14 mouse cellular contexts compared by ENCODE assay signal in genomic region chr4:130815860-130816259, GRCm38 (mm10). TPM values are rescaled to one million over a fixed set of nuclear protein-coding genes. Genes with fewer than 3 reads are reported as not detected.
DNase-seq lines count a peak whose midpoint lies in the region; ATAC-seq and TF ChIP-seq lines count a peak whose summit lies in the region.
"Had no signal": no experiment of that assay in that cellular context is flagged by ENCODE, and none has a peak within 500 bp of the region (broad histone marks: within the 10 kb centered on the region; RNA-seq: fewer than 3 reads in every experiment).

No protein-coding gene starts in this region.

- H3K27me3 ChIP-seq in lung, postnatal 0 days (replicated peaks; ENCODE audit: insufficient read depth, low read length), result no peaks in the 10 kb centered on the region
- H3K27me3 ChIP-seq in forebrain, embryonic 16.5 days (replicated peaks; ENCODE audit: control insufficient read depth, insufficient read depth, low read length), result no peaks in the 10 kb centered on the region
- no peaks in the 10 kb centered on the region for H3K27me3 ChIP-seq in hindbrain, embryonic 16.5 days (replicated peaks; ENCODE audit: control insufficient read depth, insufficient read depth, low read length)
- H3K27me3 ChIP-seq: intestine, embryonic 15.5 days had no signal

- no peak for TF ChIP-seq CTCF in lung, postnatal 0 days (IDR thresholded peaks at IDR 0.05)

- no peaks in the 10 kb centered on the region for H3K36me3 ChIP-seq in lung, postnatal 0 days (ENCODE audit: insufficient read depth, low read length)
- H3K36me3 ChIP-seq in forebrain, embryonic 16.5 days (ENCODE audit: control insufficient read depth, insufficient read depth), result 0 out of 2 replicates have a peak, but pooled peaks cover 3% of the 10 kb centered on the region
- H3K36me3 ChIP-seq in hindbrain, embryonic 16.5 days (ENCODE audit: control insufficient read depth, insufficient read depth, low read length), result peaks cover 10% of the 10 kb centered on the region
- H3K36me3 ChIP-seq: intestine, embryonic 15.5 days; liver, embryonic 12.5 days had no signal

- ATAC-seq in lung, postnatal 0 days, result no peak
- no peak for ATAC-seq in forebrain, embryonic 16.5 days
- ATAC-seq in hindbrain, embryonic 16.5 days, result no peak
- ATAC-seq: CD4-positive, CD25-positive, alpha-beta regulatory T cell, adult 4 months; intestine, embryonic 15.5 days; liver, embryonic 12.5 days had no signal

- H3K9ac ChIP-seq in lung, postnatal 0 days (replicated peaks; ENCODE audit: low read depth), result no peak overlapping the region
- H3K9ac ChIP-seq in forebrain, embryonic 16.5 days (replicated peaks; ENCODE audit: low read depth, low read length), result no peak overlapping the region
- H3K9ac ChIP-seq in hindbrain, embryonic 16.5 days (ENCODE audit: low read depth, low read length), result no peak overlapping the region
- H3K9ac ChIP-seq: intestine, embryonic 15.5 days; liver, embryonic 12.5 days had no signal

- no peak overlapping the region for H3K4me2 ChIP-seq in lung, postnatal 0 days (replicated peaks; ENCODE audit: low read depth, low read length)
- no peak overlapping the region for H3K4me2 ChIP-seq in forebrain, embryonic 16.5 days (ENCODE audit: low read length)
- no peak overlapping the region for H3K4me2 ChIP-seq in hindbrain, embryonic 16.5 days (ENCODE audit: low read length)
- H3K4me2 ChIP-seq: intestine, embryonic 15.5 days; liver, embryonic 12.5 days had no signal

- TF ChIP-seq EP300 in lung, postnatal 0 days (IDR thresholded peaks at IDR 0.05), result no peak

- 71% methylated on average over 8 of the region's 8 CpGs for WGBS in lung, postnatal 0 days
- 69% methylated on average over 8 of the region's 8 CpGs for WGBS in forebrain, embryonic 16.5 days
- WGBS in hindbrain, embryonic 16.5 days, result 70% methylated on average over 8 of the region's 8 CpGs

- peak; percentile 30 for DNase-seq in gastrocnemius, adult 18-20 months (ENCODE audit: low spot score)
- DNase-seq in gastrocnemius, postnatal 4 days (ENCODE audit: low spot score in 2 of 2), result no peak
- peak; percentile 41 for DNase-seq in lung, postnatal 14 days
- no peak for DNase-seq in lung, postnatal 0 days (ENCODE audit: low spot score)
- DNase-seq in adrenal gland, adult 2 months, result no peak
- DNase-seq: adrenal gland, postnatal 36 days; cerebellum, postnatal 14 days; heart, adult 2 months; right cerebral cortex, postnatal 14 days had no signal

- no peaks in the 10 kb centered on the region for H3K9me3 ChIP-seq in lung, postnatal 0 days (ENCODE audit: low read length)
- no peaks in the 10 kb centered on the region for H3K9me3 ChIP-seq in forebrain, embryonic 16.5 days (ENCODE audit: control insufficient read depth, low read length)
- H3K9me3 ChIP-seq in hindbrain, embryonic 16.5 days (ENCODE audit: control insufficient read depth, low read length), result no peaks in the 10 kb centered on the region
- H3K9me3 ChIP-seq: intestine, embryonic 15.5 days; liver, embryonic 12.5 days had no signal

- H3K4me1 ChIP-seq in lung, postnatal 0 days (ENCODE audit: insufficient read depth, low read depth, low read length), result no peaks in the 10 kb centered on the region
- peaks cover 50% of the 10 kb centered on the region for H3K4me1 ChIP-seq in forebrain, embryonic 16.5 days (replicated peaks; ENCODE audit: control insufficient read depth, insufficient read depth, low read length)
- peaks cover 53% of the 10 kb centered on the region for H3K4me1 ChIP-seq in hindbrain, embryonic 16.5 days (ENCODE audit: control insufficient read depth, insufficient read depth, low read depth, low read length)
- H3K4me1 ChIP-seq: liver, embryonic 12.5 days had no signal

- no peak overlapping the region for H3K4me3 ChIP-seq in lung, postnatal 0 days (ENCODE audit: low read depth, low read length)
- H3K4me3 ChIP-seq in forebrain, embryonic 16.5 days (replicated peaks; ENCODE audit: low read length), result no peak overlapping the region
- no peak overlapping the region for H3K4me3 ChIP-seq in hindbrain, embryonic 16.5 days (ENCODE audit: low read length)
- H3K4me3 ChIP-seq: heart, adult 2 months; intestine, embryonic 15.5 days; liver, embryonic 12.5 days had no signal

- no peak overlapping the region for H3K27ac ChIP-seq in lung, postnatal 0 days (ENCODE audit: low read length)
- H3K27ac ChIP-seq in forebrain, embryonic 16.5 days (ENCODE audit: low read length), result peak overlapping the region; percentile 86
- H3K27ac ChIP-seq in hindbrain, embryonic 16.5 days (ENCODE audit: low read depth, low read length), result peak overlapping the region; percentile 83
- H3K27ac ChIP-seq: heart, adult 2 months; intestine, embryonic 15.5 days; liver, embryonic 12.5 days had no signal

RNA-seq across cellular contexts. Expression of gene Sdc3, which starts 23.5 kb away (rescaled TPM):
- 10 to 100 TPM; 10.3 to 10.4 TPM for total RNA-seq in gastrocnemius, adult 18-20 months (2021)
- 10 to 100 TPM; 36.6 to 46.8 TPM for total RNA-seq in gastrocnemius, postnatal 4 days (2021)
- polyA plus RNA-seq in lung, postnatal 0 days (2015; fragmentation: Nextera tagmentation; extraction: Ambion mirVana), result 10.4 and 10.5 TPM in 2 replicates
- 89.6 and 113 TPM in 2 replicates for polyA plus RNA-seq in forebrain, embryonic 16.5 days (2015; fragmentation: Nextera tagmentation; extraction: Ambion mirVana)
- polyA plus RNA-seq in hindbrain, embryonic 16.5 days (2015; fragmentation: Nextera tagmentation; extraction: Ambion mirVana), result 151 and 187 TPM in 2 replicates
- total RNA-seq in adrenal gland, adult 2 months (2021), result 100 to 1,000 TPM; 324 to 579 TPM
- polyA plus RNA-seq in adrenal gland, adult 2 months (2012; rRNA removed), result 702 and 1,082 TPM in 2 replicates

Comparison
In these comparisons a context has a peak if more than half of its experiments do, and no peak if none do; other contexts are left out.
1. DNase-seq: peak in gastrocnemius, adult 18-20 months (single experiment) and lung, postnatal 14 days (single experiment); none in gastrocnemius, postnatal 4 days (0 of 2), lung, postnatal 0 days (single experiment) and adrenal gland, adult 2 months (single experiment).